Mouse (Mus musculus) heart, embryonic 10.5 days (tissue): ENCODE measurements around the gene Bicd2. TPM values are rescaled to one million over a fixed set of nuclear protein-coding genes. Genes with fewer than 3 reads are reported as not detected.
A peak's percentile ranks its signal among the peaks of the same experiment; 100 is the strongest.
"Not testable (repeated sequence)": the region's sequence is repeated elsewhere in the genome, so short reads cannot be mapped to it uniquely, and the experiment has no call there.

Experiments
- DNase-seq: peaks from one replicate; pipeline ENCODE4 v3.0.0-alpha.2; 2017; ENCODE audit warnings: low spot score
- H3K27ac ChIP-seq: fragments of 300-500 bp; sonication (generic); 2 replicates; pipeline ENCODE4 v1.5.1; 2016; ENCODE audit warnings: mild to moderate bottlenecking
- H3K27me3 ChIP-seq: fragments of 300-500 bp; sonication (generic); 2 replicates; pipeline ENCODE4 v1.6.1; 2016; ENCODE audit warnings: mild to moderate bottlenecking; ENCODE audit not compliant: poor library complexity, insufficient read depth, severe bottlenecking
- H3K36me3 ChIP-seq: fragments of 300-500 bp; sonication (generic); 2 replicates; pipeline ENCODE4 v1.6.1; 2016; ENCODE audit warnings: mild to moderate bottlenecking, moderate library complexity
- H3K4me1 ChIP-seq: fragments of 300-500 bp; sonication (generic); 2 replicates; pipeline ENCODE4 v1.6.1; 2016; ENCODE audit warnings: mild to moderate bottlenecking
- H3K4me3 ChIP-seq: fragments of 300-500 bp; sonication (generic); 2 replicates; pipeline ENCODE4 v1.5.1; 2016; ENCODE audit warnings: mild to moderate bottlenecking, moderate library complexity
- H3K9me3 ChIP-seq: fragments of 300-500 bp; sonication (generic); 2 replicates; pipeline ENCODE4 v1.6.1; 2016; ENCODE audit warnings: mild to moderate bottlenecking, moderate library complexity
- WGBS: fragments of 180-500 bp; shearing (Covaris S2); methylation state at CpG from one replicate; pipeline ENCODE4 v1.1.7; 2016; 5-methylcytosine and 5-hydroxymethylcytosine counted together
- polyA plus RNA-seq: library from polyadenylated mRNA; unstranded; fragments of >200 nt; fragmentation: Nextera tagmentation; extraction: Ambion mirVana; gene quantifications from 2 replicates; pipeline ENCODE4 v1.2.1, GENCODE M21; 2016

Bicd2 gene
- polyA plus RNA-seq, 1 experiment from 2014 or later = 37.5 TPM

GRCm38 (mm10) chr13:49353991-49354507 lies 12.7 kb downstream of the Bicd2 start:
- WGBS = 63% methylated on average over 5 of the region's 5 CpGs
- Histone ChIP-seq H3K9me3 (no peaks in the 10 kb centered on the region), H3K27me3 (no peaks in the 10 kb centered on the region), H3K4me3 (no peak overlapping the region), H3K36me3 (peaks cover 14% of the 10 kb centered on the region; the same call in 1 of the 2 replicates), H3K4me1 (peaks cover 60% of the 10 kb centered on the region), H3K27ac (no peak overlapping the region)
- no peak for DNase-seq

GRCm38 (mm10) chr13:49355461-49356061 lies 14.2 kb downstream of the Bicd2 start:
- DNase-seq = no peak
- Histone ChIP-seq H3K4me3 (no peak overlapping the region), H3K9me3 (no peaks in the 10 kb centered on the region), H3K27ac (peak overlapping the region; percentile 24; the same call in 1 of the 2 replicates), H3K36me3 (peaks cover 14% of the 10 kb centered on the region; the same call in 1 of the 2 replicates), H3K27me3 (no peaks in the 10 kb centered on the region), H3K4me1 (peaks cover 57% of the 10 kb centered on the region)
- 85% methylated on average over 11 of the region's 11 CpGs for WGBS

GRCm38 (mm10) chr13:49356090-49356489 lies 14.7 kb downstream of the Bicd2 start:
- no peak overlapping the region for H3K27ac ChIP-seq
- H3K4me1 ChIP-seq = peaks cover 61% of the 10 kb centered on the region
- peaks cover 14% of the 10 kb centered on the region; the same call in 1 of the 2 replicates for H3K36me3 ChIP-seq
- H3K27me3 ChIP-seq = no peaks in the 10 kb centered on the region
- 85% methylated on average over 7 of the region's 7 CpGs for WGBS
- H3K4me3 ChIP-seq = no peak overlapping the region
- DNase-seq = no peak
- no peaks in the 10 kb centered on the region for H3K9me3 ChIP-seq

- DNase-seq = no peak
- Histone ChIP-seq H3K27me3 (no peaks in the 10 kb centered on the region), H3K27ac (0 out of 2 replicates have a peak overlapping the region, but pooled peaks have one; percentile 22), H3K4me1 (peaks cover 59% of the 10 kb centered on the region), H3K9me3 (no peaks in the 10 kb centered on the region), H3K36me3 (peaks cover 14% of the 10 kb centered on the region; the same call in 1 of the 2 replicates), H3K4me3 (no peak overlapping the region)
- 91% methylated on average over 8 of the region's 8 CpGs for whole genome bisulfite sequencing
Observed at GRCm38 (mm10) chr13:49357367-49358026, 16.1 kb downstream of the Bicd2 start.

- Histone ChIP-seq H3K4me3 (no peak overlapping the region), H3K27me3 (no peaks in the 10 kb centered on the region), H3K36me3 (peaks cover 14% of the 10 kb centered on the region; the same call in 1 of the 2 replicates), H3K4me1 (peaks cover 59% of the 10 kb centered on the region), H3K9me3 (no peaks in the 10 kb centered on the region), H3K27ac (peak overlapping the region; percentile 22; the same call in 1 of the 2 replicates)
- 90% methylated on average over 3 of the region's 3 CpGs for WGBS
- DNase-seq = no peak
Observed at GRCm38 (mm10) chr13:49358184-49358583, 16.8 kb downstream of the Bicd2 start.

- no peaks in the 10 kb centered on the region for H3K27me3 ChIP-seq
- H3K4me3 ChIP-seq = peak overlapping the region; percentile 32
Observed at GRCm38 (mm10) chr13:49360906-49361406, 19.6 kb downstream of the Bicd2 start.

GRCm38 (mm10) chr13:49362364-49362763 lies 21.0 kb downstream of the Bicd2 start:
- no peaks in the 10 kb centered on the region for H3K9me3 ChIP-seq
- WGBS = 75% methylated on average over 7 of the region's 7 CpGs
- H3K4me1 ChIP-seq = peaks cover 73% of the 10 kb centered on the region
- H3K4me3 ChIP-seq = no peak overlapping the region
- H3K27me3 ChIP-seq = no peaks in the 10 kb centered on the region
- peaks cover 11% of the 10 kb centered on the region; the same call in 1 of the 2 replicates for H3K36me3 ChIP-seq
- no peak for DNase-seq
- H3K27ac ChIP-seq = peak overlapping the region; percentile 83

More at GRCm38 (mm10) chr13:49360906-49361406, 19.6 kb downstream of the Bicd2 start:
- 18% methylated on average over 3 of the region's 3 CpGs for WGBS
- H3K27ac ChIP-seq = peak overlapping the region; percentile 70; the same call in 1 of the 2 replicates
- peaks cover 14% of the 10 kb centered on the region; the same call in 1 of the 2 replicates for H3K36me3 ChIP-seq
- H3K4me1 ChIP-seq = peaks cover 60% of the 10 kb centered on the region
- H3K9me3 ChIP-seq = no peaks in the 10 kb centered on the region
- no peak for DNase-seq

- peaks cover 7% of the 10 kb centered on the region; the same call in 1 of the 2 replicates for H3K36me3 ChIP-seq
- H3K27ac ChIP-seq = peak overlapping the region; percentile 83
- no peaks in the 10 kb centered on the region for H3K9me3 ChIP-seq
- no peak overlapping the region for H3K4me3 ChIP-seq
- no peaks in the 10 kb centered on the region for H3K27me3 ChIP-seq
- H3K4me1 ChIP-seq = peaks cover 77% of the 10 kb centered on the region
- DNase-seq = no peak
- 82% methylated on average over 2 of the region's 2 CpGs for WGBS
Observed at GRCm38 (mm10) chr13:49362804-49363203, 21.4 kb downstream of the Bicd2 start.

- H3K4me1 ChIP-seq = peaks cover 82% of the 10 kb centered on the region
- no peak overlapping the region for H3K4me3 ChIP-seq
- no peaks in the 10 kb centered on the region for H3K9me3 ChIP-seq
- H3K27ac ChIP-seq = peak overlapping the region; percentile 29; the same call in 1 of the 2 replicates
- DNase-seq = no peak
- peaks cover 9% of the 10 kb centered on the region for H3K36me3 ChIP-seq
- no peaks in the 10 kb centered on the region for H3K27me3 ChIP-seq
- 73% methylated on average over 2 of the region's 2 CpGs for WGBS
Observed at GRCm38 (mm10) chr13:49364716-49365115, 23.3 kb downstream of the Bicd2 start.

- no peak for DNase-seq
- Histone ChIP-seq H3K4me3 (no peak overlapping the region), H3K4me1 (peaks cover 83% of the 10 kb centered on the region), H3K27me3 (no peaks in the 10 kb centered on the region), H3K36me3 (peaks cover 19% of the 10 kb centered on the region), H3K27ac (peak overlapping the region; percentile 31; the same call in 1 of the 2 replicates), H3K9me3 (no peaks in the 10 kb centered on the region)
- WGBS = 79% methylated on average over 4 of the region's 4 CpGs
Observed at GRCm38 (mm10) chr13:49367657-49368440, 26.5 kb downstream of the Bicd2 start.

GRCm38 (mm10) chr13:49369404-49369803 lies 28.0 kb downstream of the Bicd2 start:
- Histone ChIP-seq H3K4me1 (peaks cover 73% of the 10 kb centered on the region), H3K27me3 (no peaks in the 10 kb centered on the region), H3K36me3 (peaks cover 24% of the 10 kb centered on the region), H3K4me3 (no peak overlapping the region), H3K27ac (no peak overlapping the region), H3K9me3 (no peaks in the 10 kb centered on the region)
- WGBS = 88% methylated on average over 10 of the region's 10 CpGs
- no peak for DNase-seq

GRCm38 (mm10) chr13:49370216-49370615 lies 28.8 kb downstream of the Bicd2 start:
- H3K27me3 ChIP-seq, H3K4me3 ChIP-seq, DNase-seq, H3K9me3 ChIP-seq: not testable (repeated sequence)
- WGBS = 76% methylated on average over 6 of the region's 6 CpGs
- Histone ChIP-seq H3K36me3 (peaks cover 32% of the 10 kb centered on the region), H3K27ac (peak overlapping the region; percentile 26; the same call in 1 of the 2 replicates), H3K4me1 (peaks cover 69% of the 10 kb centered on the region)
